Mouse (Mus musculus) heart, adult 2 months (tissue): Measurements from ENCODE around the gene Hist2h2ac. TPM values are rescaled to one million over a fixed set of nuclear protein-coding genes. Genes with fewer than 3 reads are reported as not detected.

Source experiments
- DNase-seq, 2 experiments: peaks; one replicate each; pipeline ENCODE4 v3.0.0; 2021
- H3K27ac ChIP-seq: fragments of 200-600 bp; 2 replicates; pipeline ENCODE4 v1.8.1; 2022
- H3K27me3 ChIP-seq: fragments of 200-500 bp; 2 replicates; pipeline ENCODE4 v1.6.1; 2012; ENCODE audit warnings: mild to moderate bottlenecking, low read length, inconsistent platforms, mixed read lengths; ENCODE audit not compliant: control insufficient read depth, insufficient read depth
- H3K36me3 ChIP-seq: fragments of 200-500 bp; 2 replicates; pipeline ENCODE4 v1.6.1; 2012; ENCODE audit warnings: low read length, inconsistent platforms; ENCODE audit not compliant: control insufficient read depth, insufficient read depth
- H3K4me1 ChIP-seq: fragments of 200-500 bp; 2 replicates; pipeline ENCODE4 v1.6.1; 2011; ENCODE audit warnings: low read length; ENCODE audit not compliant: control insufficient read depth, insufficient read depth
- H3K4me3 ChIP-seq: fragments of 200-600 bp; 2 replicates; pipeline ENCODE4 v1.8.1; 2022
- H3K79me2 ChIP-seq: fragments of 200-500 bp; replicated peaks from 2 replicates; pipeline ENCODE4 v1.6.1; 2012; ENCODE audit warnings: mild to moderate bottlenecking, inconsistent platforms, low read length, moderate library complexity, mixed read lengths; ENCODE audit not compliant: control insufficient read depth, insufficient read depth
- H3K9ac ChIP-seq: fragments of 200-500 bp; 2 replicates; pipeline ENCODE4 v1.6.1; 2012; ENCODE audit warnings: low read depth, mild to moderate bottlenecking, control low read depth, inconsistent platforms, low read length, mixed read lengths
- CTCF ChIP-seq: fragments of 200-600 bp; IDR thresholded peaks from 2 replicates; pipeline ENCODE4 v1.8.1; 2022; ENCODE audit warnings: antibody characterized with exemption, mild to moderate bottlenecking, moderate library complexity
- EP300 ChIP-seq: fragments of 200-500 bp; IDR thresholded peaks from 2 replicates; pipeline ENCODE4 v1.6.1; 2011; ENCODE audit warnings: low read depth, low read length, control low read depth; ENCODE audit not compliant: insufficient read depth
- POLR2A ChIP-seq: fragments of 200-500 bp; IDR thresholded peaks from 2 replicates; pipeline ENCODE4 v1.6.1; 2011; ENCODE audit warnings: mild to moderate bottlenecking, low read depth, low read length, control low read depth; ENCODE audit not compliant: insufficient read depth
- WGBS: fragments of 180-500 bp; shearing (Covaris S2); methylation state at CpG from one replicate; pipeline ENCODE4 v1.1.7; 2018; 5-methylcytosine and 5-hydroxymethylcytosine counted together
- intact Hi-C: fragments of 180-260 bp; cut with DNase I; formaldehyde crosslinking; loops from one replicate; pipeline ENCODE4 v1.15.1; 2025
- polyA plus RNA-seq: library from polyadenylated mRNA; depleted of rRNA; stranded (reverse); fragments of >200 nt; gene quantifications from 2 replicates; pipeline ENCODE4 v1.2.3, GENCODE M21; 2012
- total RNA-seq, 2 experiments: library from RNA; stranded (reverse); gene quantifications; 2 replicates each; pipeline ENCODE4 v1.2.3; 2021

Hist2h2ac gene
- total and polyA plus RNA-seq, 3 experiments = 1.3 to 26.3 (median 18.1) TPM

GRCm38 (mm10) chr3:96196437-96197128, 24.1 kb downstream of the Hist2h2ac start:
- Histone ChIP-seq H3K4me1 (no peaks in the 10 kb centered on the region), H3K27ac (peak overlapping the region; percentile 91), H3K9ac (peak overlapping the region; percentile 80), H3K27me3 (no peaks in the 10 kb centered on the region), H3K4me3 (peak overlapping the region; percentile 70), H3K79me2 (no peaks in the 10 kb centered on the region), H3K36me3 (no peaks in the 10 kb centered on the region)
- WGBS = 19% methylated on average over 27 of the region's 27 CpGs
- intact Hi-C loops = no loop called here
- no peak for DNase-seq
- TF ChIP-seq EP300 = no peak
- TF ChIP-seq POLR2A = no peak
- no peak for TF ChIP-seq CTCF

DNA sequence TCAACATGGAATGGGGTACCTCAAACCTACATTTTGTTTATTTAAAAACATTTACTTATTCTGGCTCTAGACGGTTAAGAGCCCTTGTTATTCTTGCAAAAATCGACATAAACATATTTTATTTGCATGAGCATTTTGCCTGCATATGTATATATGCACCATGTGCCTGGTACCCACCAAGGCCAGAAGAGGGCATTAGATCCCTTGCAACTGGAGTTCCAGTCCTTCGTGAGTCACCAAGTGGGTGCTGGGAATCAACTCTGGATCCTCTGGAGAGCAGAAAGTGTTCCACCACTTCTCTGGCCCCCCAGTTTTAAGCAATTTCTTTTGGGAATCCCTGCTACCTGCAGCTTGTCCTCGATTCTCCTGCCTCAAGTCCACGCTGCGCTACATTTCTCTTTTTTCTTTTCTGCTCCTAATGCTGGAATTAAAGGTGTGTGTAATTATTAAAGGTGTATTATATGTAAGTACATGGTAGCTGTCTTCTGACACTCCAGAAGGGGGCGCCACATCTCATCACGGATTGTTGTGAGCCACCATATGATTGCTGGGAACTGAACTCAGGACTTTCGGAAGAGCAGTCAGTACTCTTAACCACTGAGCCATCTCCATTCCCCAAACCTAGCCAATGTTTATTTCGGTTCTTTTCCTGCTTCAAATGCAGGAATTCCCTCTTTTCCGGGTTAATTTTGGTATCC, 24.9 kb downstream of the Hist2h2ac start:
- no peaks in the 10 kb centered on the region for H3K4me1 ChIP-seq
- no peaks in the 10 kb centered on the region for H3K79me2 ChIP-seq
- no peak for DNase-seq
- no peak overlapping the region for H3K9ac ChIP-seq
- H3K36me3 ChIP-seq = no peaks in the 10 kb centered on the region
- H3K27ac ChIP-seq = no peak overlapping the region
- H3K27me3 ChIP-seq = no peaks in the 10 kb centered on the region
- H3K4me3 ChIP-seq = no peak overlapping the region
- WGBS = 92% methylated on average over 11 of the region's 11 CpGs
- intact Hi-C loops = no loop called here
- TF ChIP-seq CTCF (peak; percentile 41), POLR2A (0 out of 2 replicates have a peak, but pooled peaks have one; percentile 29), EP300 (no peak)

GRCm38 (mm10) chr3:96194966-96195365, 25.7 kb downstream of the Hist2h2ac start:
- Histone ChIP-seq H3K27me3 (no peaks in the 10 kb centered on the region), H3K9ac (no peak overlapping the region), H3K36me3 (no peaks in the 10 kb centered on the region), H3K4me3 (no peak overlapping the region), H3K27ac (no peak overlapping the region), H3K79me2 (no peaks in the 10 kb centered on the region), H3K4me1 (no peaks in the 10 kb centered on the region)
- 87% methylated on average over 10 of the region's 10 CpGs for WGBS
- TF ChIP-seq CTCF (no peak), EP300 (no peak), POLR2A (no peak)
- DNase-seq = no peak
- intact Hi-C loops = no loop called here

GRCm38 (mm10) chr3:96192977-96193376, 27.7 kb downstream of the Hist2h2ac start:
- WGBS = 44% methylated on average over 12 of the region's 12 CpGs
- Histone ChIP-seq H3K27ac (no peak overlapping the region), H3K27me3 (no peaks in the 10 kb centered on the region), H3K9ac (no peak overlapping the region), H3K79me2 (no peaks in the 10 kb centered on the region), H3K4me1 (no peaks in the 10 kb centered on the region), H3K4me3 (no peak overlapping the region), H3K36me3 (no peaks in the 10 kb centered on the region)
- no peak for DNase-seq
- TF ChIP-seq EP300 (no peak), POLR2A (no peak), CTCF (no peak)
- intact Hi-C loops = no loop called here

- Histone ChIP-seq H3K4me3 (no peak overlapping the region), H3K36me3 (no peaks in the 10 kb centered on the region), H3K9ac (no peak overlapping the region), H3K79me2 (no peaks in the 10 kb centered on the region), H3K4me1 (peaks cover 2% of the 10 kb centered on the region), H3K27me3 (no peaks in the 10 kb centered on the region), H3K27ac (peak overlapping the region; percentile 51)
- WGBS = 15% methylated on average over 4 of the region's 4 CpGs
- TF ChIP-seq EP300 (no peak), CTCF (no peak), POLR2A (no peak)
- DNase-seq = no peak
- intact Hi-C loops = no loop called here
These were observed 38.3 kb downstream of the Hist2h2ac start for GRCm38 (mm10) chr3:96182382-96182776.
